Mouse (Mus musculus) Patski (cell line): ENCODE measurements around the gene Endov. TPM values are rescaled to one million over a fixed set of nuclear protein-coding genes. Genes with fewer than 3 reads are reported as not detected.

Source experiments
- ATAC-seq: fragments of 100-300 bp; one replicate; pipeline ENCODE4 v1.8.0; 2021
- CTCF ChIA-PET: fragments of 350-600 bp; sonication (Branson Sonifier 250); formaldehyde crosslinking; loops from one replicate; lab custom pipeline; 2022; ENCODE audit warnings: inconsistent platforms; lab: Charles Lee
- POLR2A ChIA-PET: fragments of 350-600 bp; sonication (Branson Sonifier 250); formaldehyde crosslinking; loops from one replicate; lab custom pipeline; 2022; ENCODE audit warnings: antibody characterized with exemption, inconsistent platforms; lab: Charles Lee
- DNase-seq: peaks from one replicate; pipeline ENCODE4 v3.0.0-alpha.2; 2011; ENCODE audit warnings: low read depth, low spot score
- H3K27me3 ChIP-seq: fragments of 371-371 bp; one replicate; pipeline ENCODE4 v1.5.1; 2021
- CTCF ChIP-seq: fragments of 100-300 bp; IDR thresholded peaks from one replicate; pipeline ENCODE4 v1.5.1; 2021
- in situ Hi-C: fragments of 300-500 bp; cut with MboI; formaldehyde crosslinking; loops from 3 replicates; pipeline ENCODE4 v1.11.1; 2018; ENCODE audit warnings: low pct_unique_long_range_greater_than_20kb, mixed read lengths
- polyA plus RNA-seq: library from polyadenylated mRNA; unstranded; gene quantifications from one replicate; pipeline ENCODE4 v1.2.3, GENCODE M21; 2021

The Endov gene
- polyA plus RNA-seq, 1 experiment from 2014 or later: 19.6 TPM

GRCm38 (mm10) chr11:119516677-119517361, 25.7 kb downstream of the Endov start:
- CTCF ChIA-PET: no interaction called here
- ATAC-seq (peak; percentile 48), DNase-seq (no peak)
- H3K27me3 ChIP-seq: peaks cover 5% of the 10 kb centered on the region
- in situ Hi-C loops: no loop called here
- POLR2A ChIA-PET: no interaction called here
- no peak for TF ChIP-seq CTCF

- in situ Hi-C loops: no loop called here
- no peak for DNase-seq
Observed at GRCm38 (mm10) chr11:119519387-119519786, 28.2 kb downstream of the Endov start.

GRCm38 (mm10) chr11:119520005-119520712, 29.0 kb downstream of the Endov start:
- no peak for ATAC-seq
- DNase-seq: no peak
- in situ Hi-C loops: no loop called here
- CTCF ChIA-PET: no interaction called here
- no peak for TF ChIP-seq CTCF
- POLR2A ChIA-PET: no interaction called here
- peaks cover 9% of the 10 kb centered on the region for H3K27me3 ChIP-seq

More at GRCm38 (mm10) chr11:119519387-119519786, 28.2 kb downstream of the Endov start:
- H3K27me3 ChIP-seq: peaks cover 6% of the 10 kb centered on the region
- no peak for TF ChIP-seq CTCF
- no peak for ATAC-seq
- POLR2A ChIA-PET: no interaction called here
- CTCF ChIA-PET: no interaction called here

- peaks cover 9% of the 10 kb centered on the region for H3K27me3 ChIP-seq
- DNase-seq (no peak), ATAC-seq (no peak)
- CTCF ChIA-PET: no interaction called here
- TF ChIP-seq CTCF: no peak
- in situ Hi-C loops: no loop called here
- POLR2A ChIA-PET: no interaction called here
Observed at GRCm38 (mm10) chr11:119520713-119521063, 29.5 kb downstream of the Endov start.

GRCm38 (mm10) chr11:119521920-119522710, 31.0 kb downstream of the Endov start:
- no peak for TF ChIP-seq CTCF
- DNase-seq (no peak), ATAC-seq (no peak)
- CTCF ChIA-PET: no interaction called here
- POLR2A ChIA-PET: no interaction called here
- peaks cover 9% of the 10 kb centered on the region for H3K27me3 ChIP-seq
- in situ Hi-C loops: no loop called here

GRCm38 (mm10) chr11:119522779-119523178, 31.6 kb downstream of the Endov start:
- H3K27me3 ChIP-seq: peaks cover 9% of the 10 kb centered on the region
- no peak for TF ChIP-seq CTCF
- DNase-seq: no peak
- in situ Hi-C loops: no loop called here
- POLR2A ChIA-PET: no interaction called here
- CTCF ChIA-PET: no interaction called here
- ATAC-seq: no peak

GRCm38 (mm10) chr11:119523392-119523791, 32.2 kb downstream of the Endov start:
- peaks cover 9% of the 10 kb centered on the region for H3K27me3 ChIP-seq
- in situ Hi-C loops: no loop called here
- CTCF ChIA-PET: no interaction called here
- no peak for DNase-seq
- TF ChIP-seq CTCF: no peak
- POLR2A ChIA-PET: no interaction called here
- ATAC-seq: no peak

GRCm38 (mm10) chr11:119524545-119524949, 33.4 kb downstream of the Endov start:
- no peak for ATAC-seq
- no peak for DNase-seq
- in situ Hi-C loops: no loop called here
- TF ChIP-seq CTCF: no peak
- POLR2A ChIA-PET: no interaction called here
- CTCF ChIA-PET: no interaction called here
- peaks cover 13% of the 10 kb centered on the region for H3K27me3 ChIP-seq

- POLR2A ChIA-PET: no interaction called here
- in situ Hi-C loops: no loop called here
- DNase-seq: no peak
Observed at GRCm38 (mm10) chr11:119526068-119526966, 35.2 kb downstream of the Endov start.

GRCm38 (mm10) chr11:119528930-119529329, 37.8 kb downstream of the Endov start:
- no peak for DNase-seq
- TF ChIP-seq CTCF: no peak
- POLR2A ChIA-PET: no interaction called here
- ATAC-seq: no peak
- CTCF ChIA-PET: no interaction called here
- in situ Hi-C loops: no loop called here
- peaks cover 23% of the 10 kb centered on the region for H3K27me3 ChIP-seq

More at GRCm38 (mm10) chr11:119526068-119526966, 35.2 kb downstream of the Endov start:
- ATAC-seq: no peak
- peaks cover 16% of the 10 kb centered on the region for H3K27me3 ChIP-seq
- CTCF ChIA-PET: no interaction called here
- TF ChIP-seq CTCF: no peak
